Mouse (Mus musculus): ENCODE measurements around the gene Lactb.

- TF ChIP-seq CTCF (IDR thresholded peaks at IDR 0.05; ENCODE audit: low read depth), result no peak
- TF ChIP-seq EP300 (IDR thresholded peaks at IDR 0.05; ENCODE audit: low read depth), result no peak
Measured at GRCm38 (mm10) chr9:66988888-66989414, 13.7 kb upstream of the Lactb start.
